Mouse (Mus musculus): ENCODE data around the gene Tbcd. TPM values are rescaled to one million over a fixed set of nuclear protein-coding genes. Genes with fewer than 3 reads are reported as not detected.

The Tbcd gene
- polyA plus RNA-seq, 1 experiment from 2014 or later, result 34.7 TPM

DNA sequence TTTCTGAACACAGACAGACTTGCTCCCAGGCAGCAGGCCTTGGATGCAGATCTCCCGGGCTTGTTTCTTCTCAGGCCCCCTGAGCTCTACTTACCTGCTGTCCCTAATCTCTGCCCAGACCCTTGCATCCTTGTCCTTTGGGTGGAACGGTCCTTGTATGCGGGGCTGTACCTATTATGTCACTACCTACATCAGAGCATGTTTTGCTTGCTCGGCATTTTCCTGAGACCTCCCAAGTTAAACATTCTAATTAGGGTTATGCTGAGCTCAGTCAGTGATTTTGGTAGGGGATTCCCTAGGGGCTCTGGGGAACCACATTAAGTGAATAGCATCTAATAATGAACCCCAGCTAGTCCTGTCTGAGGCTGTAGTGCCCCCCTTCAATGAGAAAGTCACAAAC is 173.3 kb downstream of the Tbcd start:
- no peak for ATAC-seq
- 90% methylated on average over 4 of the region's 4 CpGs for WGBS

DNA sequence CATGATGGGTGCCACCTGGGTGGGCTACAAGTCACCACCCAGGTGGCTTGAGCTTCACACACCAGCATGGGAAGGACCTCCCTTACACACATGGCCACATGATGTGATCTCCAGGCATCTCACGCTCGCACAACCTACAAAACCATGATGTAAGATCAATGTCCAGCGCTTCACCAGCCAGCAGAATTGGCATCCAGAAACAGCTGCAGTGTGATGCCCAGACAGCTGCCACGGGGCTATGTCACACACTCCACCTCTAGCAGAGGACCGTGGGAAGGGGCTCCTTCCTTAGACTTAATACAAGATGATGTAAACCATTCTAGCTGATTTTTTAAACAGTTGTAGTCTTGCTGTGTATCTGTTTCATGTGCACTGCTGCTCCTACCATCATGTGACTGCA is 175.8 kb downstream of the Tbcd start:
- ATAC-seq, result no peak
- Histone ChIP-seq H3K36me3 (peaks cover 12% of the 10 kb centered on the region; the same call in 1 of the 2 replicates), H3K4me3 (replicated peaks) (no peak overlapping the region), H3K9ac (no peak overlapping the region), H3K27me3 (replicated peaks) (no peaks in the 10 kb centered on the region), H3K9me3 (no peaks in the 10 kb centered on the region), H3K27ac (no peak overlapping the region), H3K4me2 (replicated peaks) (no peak overlapping the region), H3K4me1 (replicated peaks) (no peaks in the 10 kb centered on the region)
- 65% methylated on average over 5 of the region's 5 CpGs for WGBS

More for the DNA sequence above, 173.3 kb downstream of the Tbcd start:
- Histone ChIP-seq H3K27ac (no peak overlapping the region), H3K9ac (no peak overlapping the region), H3K36me3 (peaks cover 17% of the 10 kb centered on the region; the same call in 1 of the 2 replicates), H3K9me3 (no peaks in the 10 kb centered on the region), H3K4me2 (replicated peaks) (no peak overlapping the region), H3K4me3 (replicated peaks) (no peak overlapping the region), H3K4me1 (replicated peaks) (no peaks in the 10 kb centered on the region), H3K27me3 (replicated peaks) (no peaks in the 10 kb centered on the region)

DNA sequence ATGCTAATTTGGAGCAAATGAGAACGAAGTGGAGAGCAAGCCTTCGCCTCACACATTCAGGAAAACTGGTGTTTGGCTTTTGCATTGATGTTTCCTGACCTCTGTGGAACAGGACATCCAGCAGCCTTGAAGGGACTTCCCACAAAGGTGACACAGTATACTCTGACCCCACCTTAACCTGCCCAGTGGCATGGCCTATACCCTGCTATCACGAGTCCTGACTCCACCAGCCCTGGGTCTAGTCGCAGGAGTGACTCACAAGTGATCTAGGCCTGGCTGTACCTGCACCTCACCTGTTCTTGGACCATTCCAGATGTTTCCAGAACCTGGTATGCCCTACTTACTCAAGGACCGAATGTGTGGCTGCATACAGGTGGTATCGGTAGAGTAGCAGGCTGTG is 177.8 kb downstream of the Tbcd start:
- Histone ChIP-seq H3K4me3 (replicated peaks) (no peak overlapping the region), H3K9me3 (no peaks in the 10 kb centered on the region), H3K27me3 (replicated peaks) (no peaks in the 10 kb centered on the region), H3K4me2 (replicated peaks) (no peak overlapping the region), H3K4me1 (replicated peaks) (no peaks in the 10 kb centered on the region), H3K27ac (no peak overlapping the region), H3K9ac (no peak overlapping the region), H3K36me3 (0 out of 2 replicates have a peak, but pooled peaks cover 2% of the 10 kb centered on the region)
- no peak for ATAC-seq
- WGBS, result 91% methylated on average over 6 of the region's 6 CpGs

DNA sequence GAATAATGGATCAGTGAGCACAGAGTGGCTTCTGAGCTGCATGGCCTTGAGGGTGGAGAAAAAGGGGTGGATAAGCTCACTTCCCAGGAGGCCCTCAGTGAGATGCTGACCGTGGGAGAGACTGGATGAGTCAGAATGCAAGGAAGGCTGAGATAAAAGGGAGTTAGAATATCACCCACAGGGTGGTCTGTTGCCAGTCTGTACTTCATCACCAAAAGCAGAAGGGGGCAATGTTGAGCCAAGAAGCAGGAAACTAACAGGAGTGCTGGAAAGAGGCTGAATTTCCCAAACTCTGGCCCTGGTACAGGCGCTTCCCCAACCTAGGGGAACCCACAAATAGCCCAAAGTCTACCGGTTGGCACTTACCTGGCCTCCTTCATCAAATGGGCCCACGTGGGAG is 178.7 kb downstream of the Tbcd start:
- Histone ChIP-seq H3K9me3 (no peaks in the 10 kb centered on the region), H3K9ac (no peak overlapping the region), H3K4me3 (replicated peaks) (no peak overlapping the region), H3K27ac (no peak overlapping the region), H3K36me3 (no peaks in the 10 kb centered on the region), H3K4me1 (replicated peaks) (no peaks in the 10 kb centered on the region), H3K4me2 (replicated peaks) (no peak overlapping the region), H3K27me3 (replicated peaks) (no peaks in the 10 kb centered on the region)
- ATAC-seq, result no peak
- WGBS, result 83% methylated on average over 4 of the region's 4 CpGs

DNA sequence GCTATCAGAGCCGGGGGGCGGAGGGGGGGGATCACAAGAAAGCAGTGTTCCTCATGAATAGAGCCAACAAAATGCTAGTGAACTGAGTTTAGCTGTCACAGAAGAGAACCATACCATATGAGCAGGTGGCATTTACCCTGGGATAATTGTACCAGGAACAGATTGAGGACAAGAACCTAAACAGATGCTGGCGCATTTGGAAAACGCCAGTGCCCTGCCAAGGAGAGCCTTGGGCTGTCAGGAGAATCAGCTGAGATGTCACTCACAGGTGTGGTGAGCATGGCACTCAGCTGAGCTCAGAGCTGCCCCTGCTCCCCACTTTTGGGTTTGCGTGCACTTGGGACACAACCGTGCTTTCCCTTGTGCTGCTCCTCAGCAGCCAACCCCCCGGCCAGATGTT is 179.7 kb downstream of the Tbcd start:
- ATAC-seq, result no peak
- WGBS, result 94% methylated on average over 7 of the region's 7 CpGs

DNA sequence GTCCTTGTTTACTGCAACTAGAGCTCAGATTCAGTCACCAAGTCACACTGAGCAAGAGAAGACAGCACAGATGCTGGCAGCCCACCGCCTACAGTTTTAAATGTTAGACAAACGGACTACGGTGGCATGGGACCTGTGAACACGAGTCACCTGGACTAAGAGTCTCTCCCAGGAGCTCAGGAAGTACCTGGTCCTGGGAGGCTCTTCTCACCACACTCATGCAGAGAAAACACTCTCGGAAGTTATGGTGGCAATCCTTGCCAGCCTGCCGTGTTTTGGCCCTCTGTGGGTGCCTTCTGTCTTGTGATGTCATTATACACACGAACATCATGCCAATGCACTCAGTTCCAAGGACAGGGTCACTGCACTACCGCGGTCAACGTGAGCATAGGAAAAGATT is 184.9 kb downstream of the Tbcd start:
- Histone ChIP-seq H3K36me3 (peaks cover 5% of the 10 kb centered on the region; the same call in 1 of the 2 replicates), H3K27ac (no peak overlapping the region), H3K4me1 (replicated peaks) (no peaks in the 10 kb centered on the region), H3K4me2 (replicated peaks) (no peak overlapping the region), H3K4me3 (replicated peaks) (no peak overlapping the region), H3K9me3 (no peaks in the 10 kb centered on the region), H3K9ac (no peak overlapping the region), H3K27me3 (replicated peaks) (no peaks in the 10 kb centered on the region)
- ATAC-seq, result no peak
- 90% methylated on average over 10 of the region's 10 CpGs for WGBS

More for the DNA sequence above, 179.7 kb downstream of the Tbcd start:
- Histone ChIP-seq H3K9ac (no peak overlapping the region), H3K27ac (no peak overlapping the region), H3K27me3 (replicated peaks) (no peaks in the 10 kb centered on the region), H3K4me1 (replicated peaks) (no peaks in the 10 kb centered on the region), H3K4me3 (replicated peaks) (no peak overlapping the region), H3K9me3 (no peaks in the 10 kb centered on the region), H3K36me3 (no peaks in the 10 kb centered on the region), H3K4me2 (replicated peaks) (no peak overlapping the region)

DNA sequence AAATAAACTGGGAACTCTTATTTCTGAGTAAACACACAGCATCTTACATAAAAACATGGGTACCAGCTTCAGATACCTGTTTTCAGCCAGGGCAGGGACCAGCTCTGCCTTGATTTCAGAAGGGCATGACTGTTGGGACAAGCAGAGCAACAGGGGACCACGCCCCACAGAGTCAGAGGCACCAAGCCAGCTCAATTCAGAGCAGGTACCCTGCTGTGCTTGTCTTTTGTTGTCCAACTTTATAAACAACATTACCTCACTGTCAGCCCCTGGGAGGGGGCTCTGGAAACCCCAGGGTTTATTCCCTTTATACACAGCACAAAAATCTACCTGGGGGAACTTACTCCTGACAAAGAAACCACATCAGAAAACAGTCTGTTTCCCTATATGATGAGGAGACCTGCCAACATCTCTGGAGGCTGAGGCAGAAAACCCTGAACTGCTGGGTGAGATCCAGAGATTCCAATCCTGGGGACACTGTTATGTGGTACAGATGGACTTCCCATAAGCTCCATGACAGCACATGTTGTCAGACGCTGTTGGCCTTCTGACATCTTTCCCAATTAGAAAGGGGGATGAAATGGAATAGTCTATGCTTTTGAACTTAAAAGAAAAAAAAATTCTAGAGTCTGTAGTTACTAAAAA is 189.9 kb downstream of the Tbcd start:
- ATAC-seq, result no peak
- no peaks in the 10 kb centered on the region for H3K9me3 ChIP-seq
- no peak overlapping the region for H3K4me3 ChIP-seq (replicated peaks)
- H3K4me1 ChIP-seq (replicated peaks), result no peaks in the 10 kb centered on the region
- no peak overlapping the region for H3K4me2 ChIP-seq (replicated peaks)
- no peak overlapping the region for H3K27ac ChIP-seq
- H3K36me3 ChIP-seq, result peaks cover 5% of the 10 kb centered on the region; the same call in 1 of the 2 replicates
- 90% methylated on average over 2 of the region's 2 CpGs for WGBS
- no peak overlapping the region for H3K9ac ChIP-seq
- H3K27me3 ChIP-seq (replicated peaks), result no peaks in the 10 kb centered on the region

DNA sequence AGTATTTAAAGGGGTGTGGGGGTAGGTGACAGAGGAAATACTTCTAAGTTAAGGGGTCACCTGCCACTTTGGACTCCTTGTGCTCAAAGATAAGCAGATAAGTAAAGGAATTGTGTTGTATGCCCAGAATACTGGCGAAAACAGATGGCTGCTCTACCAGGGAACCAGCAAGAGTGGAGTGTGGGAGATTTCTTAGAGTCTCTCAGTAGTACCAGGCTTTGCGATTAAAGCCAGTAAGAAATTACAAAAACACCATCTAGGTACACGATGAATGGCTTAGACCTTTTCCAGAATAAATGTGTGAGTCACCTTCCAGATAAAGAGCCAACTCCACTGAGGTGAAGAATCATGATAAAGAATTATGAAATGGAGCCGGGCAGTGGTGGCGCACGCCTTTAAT is 193.6 kb downstream of the Tbcd start:
- H3K36me3 ChIP-seq, result no peaks in the 10 kb centered on the region
- no peaks in the 10 kb centered on the region for H3K9me3 ChIP-seq
- H3K27me3 ChIP-seq (replicated peaks), result no peaks in the 10 kb centered on the region
- no peaks in the 10 kb centered on the region for H3K4me1 ChIP-seq (replicated peaks)
- H3K4me2 ChIP-seq (replicated peaks), result no peak overlapping the region
- ATAC-seq, result no peak
- no peak overlapping the region for H3K4me3 ChIP-seq (replicated peaks)
- WGBS, result 89% methylated on average over 6 of the region's 6 CpGs
- no peak overlapping the region for H3K9ac ChIP-seq
- no peak overlapping the region for H3K27ac ChIP-seq

DNA sequence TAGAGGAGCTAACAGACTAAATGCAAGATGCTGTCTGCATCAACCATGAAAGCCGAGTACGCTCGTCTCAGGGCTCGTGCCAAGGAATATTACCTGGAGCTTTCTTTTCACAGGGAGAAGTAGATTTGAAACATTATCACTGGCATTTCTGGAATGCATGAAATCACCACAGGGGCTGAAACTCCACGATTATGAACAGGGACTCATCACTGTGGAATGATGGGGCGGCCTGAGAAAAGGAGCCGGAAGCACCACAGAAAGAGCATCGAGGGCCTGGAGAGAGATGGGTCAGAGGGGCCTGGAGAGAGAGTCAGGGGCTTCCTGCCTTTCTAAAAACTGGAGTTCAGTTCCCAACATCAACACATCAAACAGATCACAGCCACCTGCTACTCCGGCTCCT is 195.6 kb downstream of the Tbcd start:
- WGBS, result 63% methylated on average over 9 of the region's 9 CpGs

DNA sequence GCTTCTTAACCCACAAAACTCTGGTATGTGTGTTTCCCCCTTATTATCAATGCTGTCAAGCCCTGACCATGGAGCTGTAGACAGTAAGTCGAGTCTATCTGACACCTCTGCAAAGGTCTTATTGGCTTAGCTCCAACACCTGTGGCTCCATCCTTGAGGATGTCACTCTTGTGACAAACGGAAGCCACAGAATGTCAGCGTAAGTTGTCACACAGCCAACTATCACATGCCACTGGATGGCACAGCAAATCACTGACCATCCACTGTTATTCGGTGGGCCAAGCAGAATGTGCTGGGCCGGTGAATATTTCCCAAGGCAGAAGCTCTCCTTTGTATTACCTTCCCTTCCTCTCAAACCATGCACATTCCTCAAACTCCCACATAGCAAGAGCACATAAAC is 196.4 kb downstream of the Tbcd start:
- no peak overlapping the region for H3K27ac ChIP-seq
- WGBS, result 91% methylated on average over 5 of the region's 5 CpGs
- no peak for ATAC-seq

More for the DNA sequence above, 195.6 kb downstream of the Tbcd start:
- H3K4me1 ChIP-seq (replicated peaks), result no peaks in the 10 kb centered on the region
- no peak overlapping the region for H3K4me3 ChIP-seq (replicated peaks)
- H3K9me3 ChIP-seq, result no peaks in the 10 kb centered on the region
- no peaks in the 10 kb centered on the region for H3K36me3 ChIP-seq
- H3K27me3 ChIP-seq (replicated peaks), result no peaks in the 10 kb centered on the region
- ATAC-seq, result no peak
- H3K27ac ChIP-seq, result no peak overlapping the region
- H3K4me2 ChIP-seq (replicated peaks), result no peak overlapping the region
- no peak overlapping the region for H3K9ac ChIP-seq

DNA sequence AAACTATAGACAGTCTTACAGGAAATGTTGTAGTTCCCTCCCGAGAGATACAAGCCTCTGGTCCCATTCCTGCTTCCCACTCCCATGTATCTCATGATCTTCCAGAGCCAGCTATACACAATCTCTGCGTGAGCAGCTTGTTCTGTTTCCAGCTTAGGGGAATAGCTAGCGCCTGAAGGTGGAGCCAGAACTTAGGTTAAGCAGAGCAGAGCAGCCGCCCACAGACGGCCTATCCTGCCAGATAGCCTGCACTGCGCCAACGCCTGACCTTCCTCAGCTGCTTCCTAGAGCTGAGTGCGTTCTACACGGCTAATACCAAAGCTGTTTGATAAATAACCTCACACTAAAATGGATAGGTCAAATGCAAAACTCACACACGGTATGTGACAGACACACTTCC is 198.2 kb downstream of the Tbcd start:
- Histone ChIP-seq H3K9me3 (no peaks in the 10 kb centered on the region), H3K27ac (no peak overlapping the region), H3K4me3 (replicated peaks) (no peak overlapping the region), H3K4me1 (replicated peaks) (no peaks in the 10 kb centered on the region), H3K9ac (no peak overlapping the region), H3K27me3 (replicated peaks) (no peaks in the 10 kb centered on the region), H3K36me3 (no peaks in the 10 kb centered on the region), H3K4me2 (replicated peaks) (no peak overlapping the region)
- ATAC-seq, result peak; percentile 70
- 50% methylated on average over 10 of the region's 10 CpGs for WGBS

More for the DNA sequence above, 196.4 kb downstream of the Tbcd start:
- Histone ChIP-seq H3K4me1 (replicated peaks) (no peaks in the 10 kb centered on the region), H3K4me3 (replicated peaks) (no peak overlapping the region), H3K9me3 (no peaks in the 10 kb centered on the region), H3K36me3 (no peaks in the 10 kb centered on the region), H3K4me2 (replicated peaks) (no peak overlapping the region), H3K27me3 (replicated peaks) (no peaks in the 10 kb centered on the region), H3K9ac (no peak overlapping the region)

DNA sequence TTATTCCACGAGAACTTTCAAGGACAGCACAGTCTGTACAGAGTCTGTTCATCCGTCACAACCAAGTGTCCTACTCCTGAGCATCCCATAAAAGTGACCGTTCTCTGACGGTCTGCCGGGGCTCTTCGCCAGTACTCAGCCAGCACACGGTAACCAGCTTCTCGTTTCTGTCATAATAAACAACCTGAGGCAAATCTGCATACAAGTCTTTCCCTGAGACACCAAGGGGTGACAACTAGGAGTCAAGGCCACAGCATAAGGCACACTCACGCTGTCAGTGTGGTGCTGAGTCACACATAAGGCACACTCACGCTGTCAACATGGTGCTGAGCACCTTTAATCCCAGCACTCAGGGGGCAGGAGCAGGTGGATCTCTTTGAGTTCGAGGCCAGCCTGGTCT is 198.9 kb downstream of the Tbcd start:
- no peaks in the 10 kb centered on the region for H3K9me3 ChIP-seq
- no peak overlapping the region for H3K4me2 ChIP-seq (replicated peaks)
- 82% methylated on average over 11 of the region's 11 CpGs for WGBS
- no peak overlapping the region for H3K4me3 ChIP-seq (replicated peaks)
- H3K9ac ChIP-seq, result no peak overlapping the region
- no peak for ATAC-seq
- H3K36me3 ChIP-seq, result no peaks in the 10 kb centered on the region
- H3K4me1 ChIP-seq (replicated peaks), result no peaks in the 10 kb centered on the region
- H3K27ac ChIP-seq, result no peak overlapping the region
- no peaks in the 10 kb centered on the region for H3K27me3 ChIP-seq (replicated peaks)

DNA sequence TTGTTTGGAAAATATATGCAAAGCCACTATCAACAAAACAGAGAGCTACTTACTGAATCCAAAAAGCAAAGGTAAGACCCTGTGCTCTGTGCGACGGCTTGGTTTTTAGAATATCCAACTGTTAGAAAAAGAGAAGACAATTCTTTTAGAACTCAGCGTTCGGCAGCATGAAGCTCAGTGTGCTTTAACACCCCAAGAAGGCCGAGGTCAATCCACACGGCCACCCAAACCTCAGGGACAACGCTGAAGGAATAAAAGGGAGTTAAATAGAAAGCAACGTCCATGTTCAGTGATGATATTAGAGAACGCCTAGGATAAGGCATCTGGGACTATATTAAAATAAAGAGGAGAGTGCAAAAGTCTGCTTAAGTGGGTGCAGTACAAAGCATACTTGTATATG is 199.8 kb downstream of the Tbcd start:
- 95% methylated on average over 9 of the region's 9 CpGs for WGBS
- Histone ChIP-seq H3K4me2 (replicated peaks) (no peak overlapping the region), H3K27ac (no peak overlapping the region), H3K9ac (no peak overlapping the region), H3K4me3 (replicated peaks) (no peak overlapping the region), H3K36me3 (no peaks in the 10 kb centered on the region), H3K27me3 (replicated peaks) (no peaks in the 10 kb centered on the region), H3K4me1 (replicated peaks) (no peaks in the 10 kb centered on the region), H3K9me3 (no peaks in the 10 kb centered on the region)
- no peak for ATAC-seq
